Mouse (Mus musculus) cerebellum, postnatal 14 days (tissue): ENCODE measurements at regions not wholly inside any gene's neighbourhood (a gene's known extent, or its start where the extent isn't known, plus 50 kb on each side); places are given as distances from the start of the nearest gene placed in this dataset.
A peak's percentile ranks its signal among the peaks of the same experiment; 100 is the strongest.

Experiments used
- DNase-seq, 2 experiments: peaks; one replicate each; pipeline ENCODE4 v3.0.0; 2021; ENCODE audit warnings: mixed read lengths in 2 of 2

GRCm38 (mm10) chr15:8903651-8904050 lies 64.1 kb upstream of the Ranbp3l start:
- no peak for DNase-seq

- DNase-seq = no peak
Measured at GRCm38 (mm10) chr15:8897487-8898158, 70.1 kb upstream of the Ranbp3l start.

- DNase-seq = no peak
Measured at GRCm38 (mm10) chr15:8896856-8897255, 70.9 kb upstream of the Ranbp3l start.

- DNase-seq = peak; percentile 81 to 87
Measured at GRCm38 (mm10) chr15:8896391-8896790, 71.4 kb upstream of the Ranbp3l start.

- DNase-seq = no peak
Measured at GRCm38 (mm10) chr15:8885585-8885984, 82.2 kb upstream of the Ranbp3l start.

GRCm38 (mm10) chr15:8884608-8885467 lies 82.9 kb upstream of the Ranbp3l start:
- peak; percentile 21 to 53 for DNase-seq

GRCm38 (mm10) chr15:8882880-8883539 lies 84.7 kb upstream of the Ranbp3l start:
- no peak for DNase-seq

- no peak for DNase-seq
Measured at GRCm38 (mm10) chr15:8874884-8875493, 92.8 kb upstream of the Ranbp3l start.

GRCm38 (mm10) chr15:8868021-8868420 lies 99.7 kb upstream of the Ranbp3l start:
- DNase-seq = no peak

GRCm38 (mm10) chr15:8867160-8867891 lies 100.4 kb upstream of the Ranbp3l start:
- no peak for DNase-seq

- no peak for DNase-seq
Measured at GRCm38 (mm10) chr15:8865089-8865933, 102.4 kb upstream of the Ranbp3l start.

GRCm38 (mm10) chr15:8856419-8857084 lies 111.2 kb upstream of the Ranbp3l start:
- DNase-seq = no peak

GRCm38 (mm10) chr15:8855511-8855910 lies 112.2 kb upstream of the Ranbp3l start:
- no peak for DNase-seq

- DNase-seq = no peak
Measured at GRCm38 (mm10) chr15:8854336-8854735, 113.4 kb upstream of the Ranbp3l start.

GRCm38 (mm10) chr15:8850996-8851395 lies 116.8 kb upstream of the Ranbp3l start:
- DNase-seq = no peak

- no peak for DNase-seq
Measured at GRCm38 (mm10) chr15:8849413-8849812, 118.3 kb upstream of the Ranbp3l start.

- DNase-seq = no peak
Measured at GRCm38 (mm10) chr15:8842129-8842528, 125.6 kb upstream of the Ranbp3l start.

GRCm38 (mm10) chr15:8839462-8839861 lies 128.3 kb upstream of the Ranbp3l start:
- DNase-seq = no peak

- no peak for DNase-seq
Measured at GRCm38 (mm10) chr15:8834151-8834550, 123.6 kb upstream of the Slc1a3 start.

GRCm38 (mm10) chr15:8832970-8833369 lies 122.4 kb upstream of the Slc1a3 start:
- peak in 1 of 2 experiments; percentile 37 for DNase-seq
